In genomic region chr15:85238821-85239745, GRCm38 (mm10) we compare ENCODE assay signal across 12 mouse cellular contexts. TPM values are rescaled to one million over a fixed set of nuclear protein-coding genes. Genes with fewer than 3 reads are reported as not detected.
A peak's percentile ranks its signal among the peaks of the same experiment; 100 is the strongest.
DNase-seq lines count a peak whose midpoint lies in the region; ATAC-seq and TF ChIP-seq lines count a peak whose summit lies in the region.
"Had no signal": no experiment of that assay in that cellular context is flagged by ENCODE, and none has a peak within 500 bp of the region (broad histone marks: within the 10 kb centered on the region; RNA-seq: fewer than 3 reads in every experiment).

No protein-coding gene starts in this region.

- intact Hi-C loops in heart, postnatal 10 days (cut with DNase I) = no loop called here

- H3K4me1 ChIP-seq in heart, embryonic 11.5 days (ENCODE audit: control insufficient read depth, insufficient read depth, low read length) = no peaks in the 10 kb centered on the region
- H3K4me1 ChIP-seq: midbrain, embryonic 15.5 days; neural tube, embryonic 15.5 days had no signal

- POLR2A ChIA-PET in Patski (lab: Charles Lee) = interaction anchor here (1.0 kb wide), 1 partner anchor 9 kb away, joined by 4 read pairs; no protein-coding TSS in a partner anchor

- 87% methylated on average over 22 of the region's 22 CpGs for WGBS in heart, embryonic 11.5 days (ENCODE audit: insufficient replicate concordance)

- DNase-seq in heart, adult 11 months = peak; percentile 98
- DNase-seq in Patski (ENCODE audit: low read depth, low spot score) = peak; percentile 49
- DNase-seq in heart, postnatal 10 days = peak; percentile 53 to 70
- DNase-seq in kidney, postnatal 10 days = peak; percentile 52
- no peak for DNase-seq in right cerebral cortex, adult 2 months (ENCODE audit: low spot score in 2 of 2)
- DNase-seq in urinary bladder, postnatal 25 days (ENCODE audit: low spot score) = no peak
- DNase-seq in left cerebral cortex, adult 11 months (ENCODE audit: low spot score) = no peak
- DNase-seq: embryo, embryonic 11 days; thymus, postnatal 4 days had no signal

- H3K4me2 ChIP-seq in heart, embryonic 11.5 days = no peak overlapping the region
- H3K4me2 ChIP-seq: midbrain, embryonic 15.5 days; neural tube, embryonic 15.5 days had no signal

- H3K27me3 ChIP-seq in heart, embryonic 11.5 days (ENCODE audit: control insufficient read depth, insufficient read depth, low read length) = peaks cover 5% of the 10 kb centered on the region; the same call in 1 of the 2 replicates
- no peaks in the 10 kb centered on the region for H3K27me3 ChIP-seq in Patski
- H3K27me3 ChIP-seq: midbrain, embryonic 15.5 days; neural tube, embryonic 15.5 days had no signal

- ATAC-seq in heart, embryonic 11.5 days (replicated peaks; ENCODE audit: insufficient number of reproducible peaks, low FRiP score, low TSS enrichment) = no peak
- ATAC-seq in Patski = peak; percentile 71
- ATAC-seq: midbrain, embryonic 15.5 days had no signal

- H3K36me3 ChIP-seq in heart, embryonic 11.5 days (ENCODE audit: control insufficient read depth, insufficient read depth, low read length) = peaks cover 38% of the 10 kb centered on the region
- H3K36me3 ChIP-seq: midbrain, embryonic 15.5 days had no signal

- H3K4me3 ChIP-seq in heart, embryonic 11.5 days (ENCODE audit: low read depth, low read length) = no peak overlapping the region
- H3K4me3 ChIP-seq: midbrain, embryonic 15.5 days; neural tube, embryonic 15.5 days had no signal

- in situ Hi-C loops in Patski (cut with MboI; ENCODE audit: low pct_unique_long_range_greater_than_20kb) = no loop called here

- no peak overlapping the region for H3K9ac ChIP-seq in heart, embryonic 11.5 days (ENCODE audit: low read depth, low read length)
- H3K9ac ChIP-seq: midbrain, embryonic 15.5 days; neural tube, embryonic 15.5 days had no signal

- no peak overlapping the region for H3K27ac ChIP-seq in heart, embryonic 11.5 days (ENCODE audit: low read depth, low read length)
- H3K27ac ChIP-seq: midbrain, embryonic 15.5 days; neural tube, embryonic 15.5 days had no signal

- CTCF ChIA-PET in Patski (lab: Charles Lee) = interaction anchor here (1.4 to 3.4 kb wide), 4 partner anchors 8 to 40 kb away, joined by 3 to 11 read pairs (median 5); no protein-coding TSS in a partner anchor

- no peak for TF ChIP-seq CTCF in Patski (IDR thresholded peaks at IDR 0.05)

- no peaks in the 10 kb centered on the region for H3K9me3 ChIP-seq in heart, embryonic 11.5 days (replicated peaks; ENCODE audit: control insufficient read depth, low read length)
- H3K9me3 ChIP-seq: midbrain, embryonic 15.5 days; neural tube, embryonic 15.5 days had no signal

RNA-seq across cellular contexts. Expression of gene Fbln1, which starts 33.3 kb away (rescaled TPM):
- polyA plus RNA-seq in heart, embryonic 11.5 days (2014; fragmentation: Nextera tagmentation; extraction: Ambion mirVana) = 145 and 163 TPM in 2 replicates
- 11.6 TPM for polyA plus RNA-seq in Patski (2021)
- 10 to 100 TPM; 76.2 to 79.6 TPM for total RNA-seq in heart, postnatal 10 days (2021)

Comparison
In these comparisons a context has a peak if more than half of its experiments do, and no peak if none do; other contexts are left out.
1. DNase-seq: peak in heart, adult 11 months (single experiment), Patski (single experiment), heart, postnatal 10 days (2 of 2) and kidney, postnatal 10 days (single experiment); none in right cerebral cortex, adult 2 months (0 of 2), urinary bladder, postnatal 25 days (single experiment) and left cerebral cortex, adult 11 months (single experiment).
2. RNA of gene Fbln1, which starts 33.3 kb away (polyA plus RNA-seq): 145 to 163 TPM in heart, embryonic 11.5 days; 11.6 TPM in Patski (single experiment); every median in the first group is over 10 times any median in the second.